In genomic region chr3:87910573-87911141, GRCm38 (mm10) we compare ENCODE assay signal across 8 mouse cellular contexts. TPM values are rescaled to one million over a fixed set of nuclear protein-coding genes. Genes with fewer than 3 reads are reported as not detected.
DNase-seq lines count a peak whose midpoint lies in the region; ATAC-seq and TF ChIP-seq lines count a peak whose summit lies in the region.

No protein-coding gene starts in this region.

- peak overlapping the region; percentile 66 for H3K9ac ChIP-seq in heart, adult 2 months (ENCODE audit: low read depth, low read length)
- H3K9ac ChIP-seq in liver, embryonic 13.5 days, result peak overlapping the region; percentile 100

- H3K79me2 ChIP-seq in heart, adult 2 months (replicated peaks; ENCODE audit: control insufficient read depth, insufficient read depth, low read length), result peaks cover 8% of the 10 kb centered on the region; the same call in 1 of the 2 replicates

- TF ChIP-seq POLR2A in heart, adult 2 months (IDR thresholded peaks at IDR 0.05; ENCODE audit: insufficient read depth, low read depth, low read length), result peak; percentile 50; the same call in 1 of the 2 replicates

- H3K36me3 ChIP-seq in heart, adult 2 months (ENCODE audit: control insufficient read depth, insufficient read depth, low read length), result no peaks in the 10 kb centered on the region; the same call in 1 of the 2 replicates
- H3K36me3 ChIP-seq in liver, embryonic 13.5 days, result peaks cover 61% of the 10 kb centered on the region

- H3K27me3 ChIP-seq in heart, adult 2 months (ENCODE audit: control insufficient read depth, insufficient read depth, low read length), result no peaks in the 10 kb centered on the region
- no peaks in the 10 kb centered on the region for H3K27me3 ChIP-seq in liver, embryonic 13.5 days

- 8% methylated on average over 12 of the region's 12 CpGs for WGBS in heart, adult 2 months
- WGBS in liver, embryonic 13.5 days (ENCODE audit: insufficient replicate concordance), result 13% methylated on average over 12 of the region's 12 CpGs

- H3K4me3 ChIP-seq in heart, adult 2 months, result peak overlapping the region; percentile 48
- peak overlapping the region; percentile 99 for H3K4me3 ChIP-seq in liver, embryonic 13.5 days (replicated peaks)

- H3K27ac ChIP-seq in heart, adult 2 months, result peak overlapping the region; percentile 83
- H3K27ac ChIP-seq in liver, embryonic 13.5 days, result peak overlapping the region; percentile 95

- no peaks in the 10 kb centered on the region for H3K9me3 ChIP-seq in liver, embryonic 13.5 days (replicated peaks)

- H3K4me2 ChIP-seq in liver, embryonic 13.5 days, result peak overlapping the region; percentile 95

- peak; percentile 10; the same call in 1 of the 2 replicates for ATAC-seq in liver, embryonic 13.5 days (ENCODE audit: low read depth)

- no peak for TF ChIP-seq EP300 in heart, adult 2 months (IDR thresholded peaks at IDR 0.05; ENCODE audit: insufficient read depth, low read depth, low read length)

- intact Hi-C loops in heart, adult 2 months (cut with DNase I), result no loop called here

- H3K4me1 ChIP-seq in heart, adult 2 months (ENCODE audit: control insufficient read depth, insufficient read depth, low read length), result peaks cover 23% of the 10 kb centered on the region
- H3K4me1 ChIP-seq in liver, embryonic 13.5 days (replicated peaks), result peaks cover 76% of the 10 kb centered on the region

- TF ChIP-seq CTCF in heart, adult 2 months (IDR thresholded peaks at IDR 0.05), result no peak

- DNase-seq in spleen, adult 18-20 months, result peak; percentile 35 to 49
- no peak for DNase-seq in spleen, adult 12 weeks (ENCODE audit: low spot score)
- DNase-seq in embryo, embryonic 11.5 days (ENCODE audit: low read depth, low spot score), result peak; percentile 62
- DNase-seq in heart, adult 2 months, result peak; percentile 84 to 86
- peak; percentile 90 for DNase-seq in kidney, adult 18-20 months
- DNase-seq in liver, embryonic 13.5 days, result peak; percentile 73
- DNase-seq in neural tube, embryonic 10.5 days (ENCODE audit: extremely low spot score, low spot score), result peak; percentile 76
- DNase-seq in thymus, postnatal 25 days, result peak; percentile 23

RNA-seq across cellular contexts. Expression of gene Hdgf, which starts 4.5 kb away (rescaled TPM):
- total RNA-seq in heart, adult 2 months (2021), result 100 to 1,000 TPM; 106 to 125 TPM
- 61.6 and 99.5 TPM in 2 replicates for polyA plus RNA-seq in heart, adult 2 months (2012; rRNA removed)
- polyA plus RNA-seq in liver, embryonic 13.5 days (2015; fragmentation: Nextera tagmentation; extraction: Ambion mirVana), result 263 and 283 TPM in 2 replicates

RNA-seq across cellular contexts. Expression of gene Mrpl24, which starts 8.6 kb away (rescaled TPM):
- total RNA-seq in heart, adult 2 months (2021), result 10 to 100 TPM; 70.4 to 71.9 TPM
- 53.3 and 88.7 TPM in 2 replicates for polyA plus RNA-seq in heart, adult 2 months (2012; rRNA removed)
- polyA plus RNA-seq in liver, embryonic 13.5 days (2015; fragmentation: Nextera tagmentation; extraction: Ambion mirVana), result 48.7 and 56.5 TPM in 2 replicates

RNA-seq across cellular contexts. Expression of gene Isg20l2, which starts 19.5 kb away (rescaled TPM):
- 10 to 100 TPM; 10.6 to 10.9 TPM for total RNA-seq in heart, adult 2 months (2021)
- 6.2 and 10.8 TPM in 2 replicates for polyA plus RNA-seq in heart, adult 2 months (2012; rRNA removed)
- polyA plus RNA-seq in liver, embryonic 13.5 days (2015; fragmentation: Nextera tagmentation; extraction: Ambion mirVana), result 31.1 and 38.3 TPM in 2 replicates

RNA-seq across cellular contexts. Expression of gene Rrnad1, which starts 19.9 kb away (rescaled TPM):
- total RNA-seq in heart, adult 2 months (2021), result 1 to 10 TPM; 4.7 to 5.5 TPM
- 17.2 and 18.7 TPM in 2 replicates for polyA plus RNA-seq in heart, adult 2 months (2012; rRNA removed)
- 6.1 and 6.6 TPM in 2 replicates for polyA plus RNA-seq in liver, embryonic 13.5 days (2015; fragmentation: Nextera tagmentation; extraction: Ambion mirVana)

RNA-seq across cellular contexts. Expression of gene Prcc, which starts 25.2 kb away (rescaled TPM):
- total RNA-seq in heart, adult 2 months (2021), result 10 to 100 TPM; 46.7 to 50.7 TPM
- polyA plus RNA-seq in heart, adult 2 months (2012; rRNA removed), result 27.6 and 35.9 TPM in 2 replicates
- polyA plus RNA-seq in liver, embryonic 13.5 days (2015; fragmentation: Nextera tagmentation; extraction: Ambion mirVana), result 7.9 and 9.2 TPM in 2 replicates
